Mouse (Mus musculus) embryonic facial prominence, embryonic 11.5 days (tissue): ENCODE measurements at regions not wholly inside any gene's neighbourhood (a gene's known extent, or its start where the extent isn't known, plus 50 kb on each side); places are given as distances from the start of the nearest gene placed in this dataset.

Experiments
- ATAC-seq: fragments of 200-750 bp; cut with Nextera tagmentation; replicated peaks from 2 replicates; pipeline ENCODE4 v1.8.0; 2017; ENCODE audit warnings: low read depth; ENCODE audit not compliant: insufficient number of reproducible peaks, low FRiP score, low TSS enrichment
- DNase-seq: peaks from one replicate; pipeline ENCODE4 v3.0.0-alpha.2; 2015; ENCODE audit warnings: low spot score
- H3K27ac ChIP-seq: fragments of 300-500 bp; sonication (generic); replicated peaks from 2 replicates; pipeline ENCODE4 v1.5.1; 2014; ENCODE audit warnings: mild to moderate bottlenecking, low read depth, low read length, control low read depth
- H3K27me3 ChIP-seq: fragments of 300-500 bp; sonication (generic); 2 replicates; pipeline ENCODE4 v1.6.1; 2014; ENCODE audit warnings: mild to moderate bottlenecking, low read length, moderate library complexity, mixed read lengths; ENCODE audit not compliant: control insufficient read depth, insufficient read depth
- H3K36me3 ChIP-seq: fragments of 300-500 bp; sonication (generic); replicated peaks from 2 replicates; pipeline ENCODE4 v1.6.1; 2014; ENCODE audit warnings: low read depth, mild to moderate bottlenecking, low read length, moderate library complexity, mixed read lengths; ENCODE audit not compliant: control insufficient read depth, insufficient read depth
- H3K4me1 ChIP-seq: fragments of 300-500 bp; sonication (generic); 2 replicates; pipeline ENCODE4 v1.6.1; 2014; ENCODE audit warnings: low read length, mixed read lengths; ENCODE audit not compliant: control insufficient read depth, insufficient read depth
- H3K4me2 ChIP-seq: fragments of 300-500 bp; sonication (generic); 2 replicates; pipeline ENCODE4 v1.6.1; 2014; ENCODE audit warnings: low read depth, mild to moderate bottlenecking, control low read depth, low read length, moderate library complexity
- H3K4me3 ChIP-seq: fragments of 300-500 bp; sonication (generic); 2 replicates; pipeline ENCODE4 v1.5.1; 2014; ENCODE audit warnings: low read depth, low read length, control low read depth
- H3K9ac ChIP-seq: fragments of 300-500 bp; sonication (generic); replicated peaks from 2 replicates; pipeline ENCODE4 v1.6.1; 2014; ENCODE audit warnings: mild to moderate bottlenecking, control low read depth, low read length
- H3K9me3 ChIP-seq: fragments of 300-500 bp; sonication (generic); replicated peaks from 2 replicates; pipeline ENCODE4 v1.6.1; 2016; ENCODE audit warnings: mild to moderate bottlenecking, low read length, inconsistent platforms, mixed read lengths; ENCODE audit not compliant: control insufficient read depth
- WGBS: fragments of 180-500 bp; shearing (Covaris S2); extraction: QIAGEN DNeasy Blood & Tissue Kit; methylation state at CpG from one replicate; pipeline ENCODE4 v1.1.7; 2014; 5-methylcytosine and 5-hydroxymethylcytosine counted together

DNA sequence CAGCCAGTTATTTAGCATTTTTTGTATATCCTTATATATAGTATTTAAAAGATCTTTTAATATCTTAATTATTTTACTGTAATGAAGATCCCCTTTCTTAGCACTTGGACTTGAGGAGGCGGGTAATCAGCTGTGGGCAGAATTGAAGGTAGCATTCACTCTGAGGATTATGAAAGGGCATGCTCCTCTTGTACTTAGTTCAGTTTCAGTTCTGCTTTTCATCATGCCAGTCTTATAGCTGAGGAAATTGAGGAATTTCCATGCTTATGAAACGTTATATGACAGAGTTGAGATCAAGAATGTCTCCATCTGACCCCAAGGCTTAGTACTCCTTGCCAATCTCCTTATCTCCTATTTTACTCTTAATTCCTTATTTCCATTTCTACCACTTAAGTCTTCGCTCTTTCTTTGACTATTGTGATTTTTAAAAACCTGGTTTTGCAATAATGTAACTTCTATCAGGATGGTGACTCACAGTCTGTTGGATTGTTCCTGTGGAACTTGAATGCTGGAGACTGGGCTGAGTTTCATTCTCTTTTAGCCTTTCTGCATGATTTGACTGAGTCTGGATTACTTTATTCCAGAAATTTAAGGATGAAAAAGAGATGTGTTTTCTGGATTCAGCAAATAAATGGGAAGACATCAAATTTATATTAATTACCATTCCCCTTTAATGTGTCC lies 133.6 kb downstream of the Papss1 start:
- Histone ChIP-seq H3K9ac (no peak overlapping the region), H3K4me3 (no peak overlapping the region), H3K4me2 (no peak overlapping the region), H3K27me3 (no peaks in the 10 kb centered on the region), H3K36me3 (no peaks in the 10 kb centered on the region), H3K9me3 (no peaks in the 10 kb centered on the region), H3K27ac (no peak overlapping the region), H3K4me1 (no peaks in the 10 kb centered on the region)
- WGBS: 78% methylated on average over 3 of the region's 3 CpGs
- ATAC-seq: no peak
- DNase-seq: no peak

DNA sequence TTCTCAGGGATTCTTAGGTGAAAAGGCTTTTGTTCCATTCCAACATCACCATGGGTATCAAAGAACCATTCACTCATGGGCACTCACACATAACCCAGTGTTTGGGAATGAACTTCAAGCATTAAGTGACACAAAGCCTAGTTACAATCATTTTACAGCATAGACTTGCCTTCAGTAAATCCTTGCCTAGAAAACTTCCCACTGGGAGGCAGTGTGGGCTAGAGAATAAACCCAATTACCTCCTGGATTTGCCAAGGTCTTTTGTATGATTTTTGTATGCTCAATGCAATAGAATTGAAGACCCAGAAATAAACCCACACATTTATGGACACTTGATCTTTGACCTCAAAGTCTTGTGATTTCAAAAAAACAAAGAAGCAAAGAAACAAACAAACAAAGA lies 138.6 kb downstream of the Papss1 start:
- no peaks in the 10 kb centered on the region for H3K4me1 ChIP-seq
- no peak overlapping the region for H3K27ac ChIP-seq
- no peak overlapping the region for H3K4me3 ChIP-seq
- H3K36me3 ChIP-seq: no peaks in the 10 kb centered on the region
- H3K9ac ChIP-seq: no peak overlapping the region
- no peak overlapping the region for H3K4me2 ChIP-seq
- no peaks in the 10 kb centered on the region for H3K27me3 ChIP-seq
- DNase-seq (peak; percentile 49), ATAC-seq (no peak)
- no peaks in the 10 kb centered on the region for H3K9me3 ChIP-seq

DNA sequence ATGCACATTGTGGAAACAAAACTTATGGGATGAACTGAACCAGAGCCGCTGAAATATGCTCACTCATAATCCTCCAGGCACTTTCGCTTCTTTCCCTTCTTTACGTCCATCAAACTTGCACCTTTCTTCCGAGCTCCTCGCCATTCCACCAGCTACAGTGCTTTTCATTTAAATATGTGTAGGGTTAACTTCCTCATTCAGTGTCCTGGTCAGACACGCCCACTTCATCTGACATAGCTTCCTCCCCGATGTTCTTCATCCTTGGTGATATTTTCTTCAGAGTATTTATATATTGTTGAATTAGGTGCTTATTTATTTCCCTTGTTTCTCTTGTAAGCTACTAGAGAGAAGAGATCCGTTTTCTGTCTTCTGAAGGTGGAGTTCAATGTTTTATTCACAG lies 149.0 kb downstream of the Papss1 start:
- H3K27ac ChIP-seq: no peak overlapping the region

GRCm38 (mm10) chr3:131718761-131719160 lies 154.2 kb downstream of the Papss1 start:
- no peaks in the 10 kb centered on the region for H3K27me3 ChIP-seq
- H3K9ac ChIP-seq: no peak overlapping the region
- no peak overlapping the region for H3K4me3 ChIP-seq
- no peak overlapping the region for H3K27ac ChIP-seq
- DNase-seq (no peak), ATAC-seq (no peak)
- H3K4me1 ChIP-seq: no peaks in the 10 kb centered on the region
- H3K36me3 ChIP-seq: no peaks in the 10 kb centered on the region
- no peak overlapping the region for H3K4me2 ChIP-seq
- WGBS: 77% methylated on average over 8 of the region's 8 CpGs
- no peaks in the 10 kb centered on the region for H3K9me3 ChIP-seq

More for the DNA sequence above, 149.0 kb downstream of the Papss1 start:
- Histone ChIP-seq H3K4me3 (no peak overlapping the region), H3K4me1 (no peaks in the 10 kb centered on the region), H3K9ac (no peak overlapping the region), H3K9me3 (no peaks in the 10 kb centered on the region), H3K27me3 (no peaks in the 10 kb centered on the region), H3K36me3 (no peaks in the 10 kb centered on the region), H3K4me2 (no peak overlapping the region)
- ATAC-seq (no peak), DNase-seq (no peak)
- 87% methylated on average over 8 of the region's 8 CpGs for WGBS

- 81% methylated on average over 3 of the region's 3 CpGs for WGBS
- Histone ChIP-seq H3K4me2 (no peak overlapping the region), H3K36me3 (no peaks in the 10 kb centered on the region), H3K27me3 (no peaks in the 10 kb centered on the region), H3K4me1 (no peaks in the 10 kb centered on the region), H3K27ac (no peak overlapping the region), H3K4me3 (no peak overlapping the region), H3K9me3 (no peaks in the 10 kb centered on the region), H3K9ac (no peak overlapping the region)
- no peak for ATAC-seq
- DNase-seq: no peak
Observed at GRCm38 (mm10) chr3:131728618-131729017, 164.1 kb downstream of the Papss1 start.

GRCm38 (mm10) chr3:131734226-131734625 lies 169.7 kb downstream of the Papss1 start:
- Histone ChIP-seq H3K9ac (no peak overlapping the region), H3K27ac (no peak overlapping the region), H3K36me3 (no peaks in the 10 kb centered on the region), H3K4me3 (no peak overlapping the region), H3K4me1 (no peaks in the 10 kb centered on the region), H3K27me3 (no peaks in the 10 kb centered on the region), H3K4me2 (no peak overlapping the region), H3K9me3 (no peaks in the 10 kb centered on the region)
- 80% methylated on average over 6 of the region's 6 CpGs for WGBS
- DNase-seq (no peak), ATAC-seq (no peak)

- Histone ChIP-seq H3K9ac (no peak overlapping the region), H3K4me2 (no peak overlapping the region), H3K4me3 (no peak overlapping the region), H3K4me1 (no peaks in the 10 kb centered on the region), H3K27me3 (no peaks in the 10 kb centered on the region), H3K9me3 (no peaks in the 10 kb centered on the region), H3K27ac (no peak overlapping the region), H3K36me3 (no peaks in the 10 kb centered on the region)
- DNase-seq: no peak
- WGBS: 76% methylated on average over 6 of the region's 6 CpGs
- no peak for ATAC-seq
Observed at GRCm38 (mm10) chr3:131737461-131737860, 172.9 kb downstream of the Papss1 start.

GRCm38 (mm10) chr3:131737953-131738598 lies 173.5 kb downstream of the Papss1 start:
- no peaks in the 10 kb centered on the region for H3K4me1 ChIP-seq
- H3K4me3 ChIP-seq: no peak overlapping the region
- H3K36me3 ChIP-seq: no peaks in the 10 kb centered on the region
- WGBS: 77% methylated on average over 17 of the region's 17 CpGs
- H3K27me3 ChIP-seq: no peaks in the 10 kb centered on the region
- no peaks in the 10 kb centered on the region for H3K9me3 ChIP-seq
- no peak overlapping the region for H3K27ac ChIP-seq
- H3K9ac ChIP-seq: no peak overlapping the region
- ATAC-seq (no peak), DNase-seq (no peak)
- H3K4me2 ChIP-seq: no peak overlapping the region
